ENCODE assay signal across 7 mouse cellular contexts in genomic region chr6:82772451-82773101, GRCm38 (mm10). TPM values are rescaled to one million over a fixed set of nuclear protein-coding genes. Genes with fewer than 3 reads are reported as not detected.
DNase-seq lines count a peak whose midpoint lies in the region; ATAC-seq lines count a peak whose summit lies in the region.

No protein-coding gene starts in this region.

- peak; percentile 48 for DNase-seq in adrenal gland, postnatal 25 days
- DNase-seq in forelimb bud, embryonic 11.5 days (ENCODE audit: low read depth, low spot score): peak; percentile 40

- 2% methylated on average over 19 of the region's 19 CpGs for WGBS in limb, embryonic 15.5 days
- 1% methylated on average over 19 of the region's 19 CpGs for WGBS in neural tube, embryonic 14.5 days

- H3K4me1 ChIP-seq in megakaryocyte, embryonic 14.5 days: peaks cover 87% of the 10 kb centered on the region
- H3K4me1 ChIP-seq in limb, embryonic 15.5 days: peaks cover 25% of the 10 kb centered on the region
- H3K4me1 ChIP-seq in neural tube, embryonic 14.5 days (ENCODE audit: control insufficient read depth, insufficient read depth, low read length): no peaks in the 10 kb centered on the region

- H3K4me2 ChIP-seq in limb, embryonic 15.5 days: peak overlapping the region; percentile 94
- H3K4me2 ChIP-seq in neural tube, embryonic 14.5 days (ENCODE audit: low read depth, low read length): peak overlapping the region; percentile 100

- peaks cover 31% of the 10 kb centered on the region for H3K36me3 ChIP-seq in megakaryocyte, embryonic 14.5 days (replicated peaks; ENCODE audit: low read length)
- no peaks in the 10 kb centered on the region for H3K36me3 ChIP-seq in limb, embryonic 15.5 days
- H3K36me3 ChIP-seq in neural tube, embryonic 14.5 days (ENCODE audit: control insufficient read depth, insufficient read depth, low read length): no peaks in the 10 kb centered on the region

- H3K4me3 ChIP-seq in megakaryocyte, embryonic 14.5 days (replicated peaks): peak overlapping the region; percentile 91
- peak overlapping the region; percentile 65 for H3K4me3 ChIP-seq in limb, embryonic 15.5 days
- H3K4me3 ChIP-seq in neural tube, embryonic 14.5 days (ENCODE audit: low read depth, low read length): peak overlapping the region; percentile 44

- H3K9me3 ChIP-seq in megakaryocyte, embryonic 14.5 days: no peaks in the 10 kb centered on the region
- no peaks in the 10 kb centered on the region for H3K9me3 ChIP-seq in limb, embryonic 15.5 days
- no peaks in the 10 kb centered on the region for H3K9me3 ChIP-seq in neural tube, embryonic 14.5 days (ENCODE audit: control insufficient read depth, low read length)

- H3K9ac ChIP-seq in limb, embryonic 15.5 days: peak overlapping the region; percentile 47
- H3K9ac ChIP-seq in neural tube, embryonic 14.5 days (replicated peaks; ENCODE audit: low read depth, low read length): no peak overlapping the region

- peaks cover 13% of the 10 kb centered on the region for H3K27me3 ChIP-seq in megakaryocyte, embryonic 14.5 days (replicated peaks)
- H3K27me3 ChIP-seq in limb, embryonic 15.5 days: no peaks in the 10 kb centered on the region
- H3K27me3 ChIP-seq in neural tube, embryonic 14.5 days (ENCODE audit: control insufficient read depth, insufficient read depth, low read length): peaks cover 6% of the 10 kb centered on the region; the same call in 1 of the 2 replicates

- H3K27ac ChIP-seq in limb, embryonic 15.5 days: peak overlapping the region; percentile 82
- H3K27ac ChIP-seq in neural tube, embryonic 14.5 days (ENCODE audit: low read depth, low read length): no peak overlapping the region

- no peak for ATAC-seq in megakaryocyte, adult 5-6 weeks (ENCODE audit: poor library complexity, severe bottlenecking)
- no peak for ATAC-seq in limb, embryonic 15.5 days (ENCODE audit: insufficient number of reproducible peaks, low FRiP score, low TSS enrichment, low read depth)
- ATAC-seq in neural tube, embryonic 14.5 days (ENCODE audit: low read depth): no peak; the same call in 1 of the 2 replicates
- ATAC-seq in monocyte, adult 5-6 weeks (replicated peaks; ENCODE audit: insufficient number of reproducible peaks, low FRiP score, low TSS enrichment, poor library complexity, severe bottlenecking): no peak

RNA-seq across cellular contexts. Expression of gene Hk2, which starts 1.7 kb away (rescaled TPM):
- polyA plus RNA-seq in megakaryocyte, embryonic 14.5 days (2012; ENCODE audit: insufficient read depth, low replicate concordance): 7.6 and 8.6 TPM in 2 replicates
- 56.7 and 64.1 TPM in 2 replicates for total RNA-seq in megakaryocyte, adult 5-6 weeks (2015)
- total RNA-seq in megakaryocyte, adult 5-6 weeks (2017): 70.2 and 71.2 TPM in 2 replicates
- 87.9 and 110 TPM in 2 replicates for total RNA-seq in adrenal gland, postnatal 25 days (2021)
- polyA plus RNA-seq in limb, embryonic 15.5 days (2015; fragmentation: Nextera tagmentation; extraction: Ambion mirVana): 25.4 TPM in 2 replicates
- polyA plus RNA-seq in neural tube, embryonic 14.5 days (2014; fragmentation: Nextera tagmentation; extraction: Ambion mirVana): 1.3 and 2.2 TPM in 2 replicates
- total RNA-seq in monocyte, adult 5-6 weeks (2017): 40.8 to 76.5 TPM (median 73.2 TPM) in 3 replicates
